Mouse (Mus musculus): ENCODE data around the gene Slc46a3.

GRCm38 (mm10) chr5:147834841-147835500, 59.6 kb downstream of the Slc46a3 start:
- TF ChIP-seq CTCF (IDR thresholded peaks at IDR 0.05; ENCODE audit: borderline replicate concordance, control insufficient read depth, extremely low read depth, insufficient read depth, low read length, poor library complexity) (no peak), POLR2A (IDR thresholded peaks at IDR 0.05; ENCODE audit: control insufficient read depth, extremely low read depth, insufficient read depth, low read length, poor library complexity) (no peak)
